Mouse (Mus musculus) Patski (cell line): ENCODE measurements at regions not wholly inside any gene's neighbourhood (a gene's known extent, or its start where the extent isn't known, plus 50 kb on each side); places are given as distances from the start of the nearest gene placed in this dataset.
"Not testable (repeated sequence)": the region's sequence is repeated elsewhere in the genome, so short reads cannot be mapped to it uniquely, and the experiment has no call there.

Experiments
- ATAC-seq: fragments of 100-300 bp; one replicate; pipeline ENCODE4 v1.8.0; 2021
- CTCF ChIA-PET: fragments of 350-600 bp; sonication (Branson Sonifier 250); formaldehyde crosslinking; loops from one replicate; lab custom pipeline; 2022; ENCODE audit warnings: inconsistent platforms; lab: Charles Lee
- POLR2A ChIA-PET: fragments of 350-600 bp; sonication (Branson Sonifier 250); formaldehyde crosslinking; loops from one replicate; lab custom pipeline; 2022; ENCODE audit warnings: antibody characterized with exemption, inconsistent platforms; lab: Charles Lee
- DNase-seq: peaks from one replicate; pipeline ENCODE4 v3.0.0-alpha.2; 2011; ENCODE audit warnings: low read depth, low spot score
- H3K27me3 ChIP-seq: fragments of 371-371 bp; one replicate; pipeline ENCODE4 v1.5.1; 2021
- CTCF ChIP-seq: fragments of 100-300 bp; IDR thresholded peaks from one replicate; pipeline ENCODE4 v1.5.1; 2021
- in situ Hi-C: fragments of 300-500 bp; cut with MboI; formaldehyde crosslinking; loops from 3 replicates; pipeline ENCODE4 v1.11.1; 2018; ENCODE audit warnings: low pct_unique_long_range_greater_than_20kb, mixed read lengths

DNA sequence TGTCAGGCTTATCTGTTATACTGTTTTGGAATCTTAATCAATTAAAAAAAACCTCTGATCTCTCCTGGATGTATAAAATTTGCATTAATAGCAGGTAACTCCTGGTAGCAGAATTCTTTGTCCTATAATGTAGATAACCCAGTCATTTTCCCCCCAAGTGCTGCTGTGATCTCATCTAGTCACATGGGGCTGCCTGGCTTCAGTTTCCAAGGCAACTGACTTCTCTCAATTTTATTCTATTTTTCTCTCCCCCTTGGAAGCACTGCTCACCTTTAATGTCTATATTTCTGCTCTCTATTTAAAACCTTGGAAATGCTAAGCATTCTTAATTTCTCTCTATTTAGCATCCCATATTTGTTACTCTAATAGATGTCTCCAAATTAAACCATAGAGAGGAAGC lies 515.1 kb downstream of the Gm4340 start:
- ChIA-PET CTCF (no interaction called here), POLR2A (no interaction called here)
- in situ Hi-C loops, result no loop called here
- TF ChIP-seq CTCF, result no peak
- no peaks in the 10 kb centered on the region for H3K27me3 ChIP-seq
- DNase-seq (no peak), ATAC-seq (no peak)

DNA sequence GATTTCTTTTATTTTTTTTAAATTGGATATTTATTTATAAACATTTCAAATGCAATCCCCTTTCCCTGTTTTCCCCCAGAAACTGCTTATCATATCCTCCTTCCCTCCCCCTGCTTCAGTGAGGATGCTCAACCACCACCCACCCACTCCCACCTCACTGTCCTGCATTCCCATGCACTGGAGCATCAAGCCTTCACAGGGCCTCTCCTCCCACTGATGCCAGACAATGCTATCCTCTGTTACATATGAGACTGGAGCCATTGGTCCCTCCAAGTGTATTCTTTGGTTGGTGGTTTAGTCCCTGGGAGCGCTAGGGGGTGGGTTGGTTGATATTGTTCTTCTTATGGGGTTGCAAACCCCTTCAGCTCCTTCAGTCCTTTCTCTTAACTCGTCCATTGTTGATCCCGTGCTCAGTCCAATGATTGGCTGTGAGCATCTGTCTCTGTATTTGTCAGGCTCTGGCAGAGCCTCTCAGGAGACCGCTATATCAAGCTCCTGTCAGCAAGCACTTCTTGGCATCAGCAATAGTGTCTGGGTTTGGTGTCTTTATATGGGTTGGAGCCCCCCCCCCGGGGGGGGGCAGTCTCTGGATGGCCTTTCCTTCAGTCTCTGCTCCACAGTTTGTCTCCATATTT lies 519.6 kb downstream of the Gm4340 start:
- DNase-seq, CTCF ChIA-PET, POLR2A ChIA-PET, H3K27me3 ChIP-seq, in situ Hi-C loops, ATAC-seq: not testable (repeated sequence)
